Mouse (Mus musculus) spleen, adult 18-20 months (tissue): ENCODE data around the gene Olfr1395.

ENCODE experiments used
- DNase-seq, 2 experiments: peaks; one replicate each; pipeline ENCODE4 v3.0.0; 2022; ENCODE audit warnings: mixed read lengths in 2 of 2

Gene Olfr1395

GRCm38 (mm10) chr11:49141974-49142373 lies at the start of gene Olfr1395:
TSS of gene Olfr1395 (plus strand) at chr11:49142274.
- DNase-seq = no peak

- DNase-seq = no peak
Observed at GRCm38 (mm10) chr11:49092786-49093185, 49.3 kb upstream of the Olfr1395 start.

GRCm38 (mm10) chr11:49093861-49094660 lies 48.0 kb upstream of the Olfr1395 start:
- DNase-seq = peak in 1 of 2 experiments; percentile 28

- DNase-seq = no peak
Observed at GRCm38 (mm10) chr11:49095367-49095766, 46.7 kb upstream of the Olfr1395 start.

GRCm38 (mm10) chr11:49100409-49100808 lies 41.7 kb upstream of the Olfr1395 start:
- DNase-seq = no peak

GRCm38 (mm10) chr11:49101500-49101899 lies 40.6 kb upstream of the Olfr1395 start:
- no peak for DNase-seq

- DNase-seq = peak; percentile 71 to 91
Observed at GRCm38 (mm10) chr11:49103047-49103693, 38.9 kb upstream of the Olfr1395 start.

GRCm38 (mm10) chr11:49105752-49106151 lies 36.3 kb upstream of the Olfr1395 start:
- no peak for DNase-seq

- DNase-seq = no peak
Observed at GRCm38 (mm10) chr11:49107650-49108537, 34.2 kb upstream of the Olfr1395 start.

- DNase-seq = peak in 1 of 2 experiments; percentile 48
Observed at GRCm38 (mm10) chr11:49108833-49109232, 33.2 kb upstream of the Olfr1395 start.

GRCm38 (mm10) chr11:49111000-49111399 lies 31.1 kb upstream of the Olfr1395 start:
- no peak for DNase-seq

- DNase-seq = no peak
Observed at GRCm38 (mm10) chr11:49112624-49113219, 29.4 kb upstream of the Olfr1395 start.

GRCm38 (mm10) chr11:49114158-49114557 lies 27.9 kb upstream of the Olfr1395 start:
- DNase-seq = no peak

- DNase-seq = no peak
Observed at GRCm38 (mm10) chr11:49114774-49115173, 27.3 kb upstream of the Olfr1395 start, which contains the start of gene Olfr1396. TSS of gene Olfr1396 (minus strand) at chr11:49114874.

GRCm38 (mm10) chr11:49119635-49120034 lies 22.4 kb upstream of the Olfr1395 start:
- DNase-seq = no peak

- DNase-seq = no peak
Observed at GRCm38 (mm10) chr11:49124169-49124568, 17.9 kb upstream of the Olfr1395 start.

GRCm38 (mm10) chr11:49154077-49154476 lies 12.0 kb downstream of the Olfr1395 start, which contains the start of gene Olfr1394:
TSS of gene Olfr1394 (plus strand) at chr11:49154377.
- no peak for DNase-seq

GRCm38 (mm10) chr11:49156821-49157814 lies 15.0 kb downstream of the Olfr1395 start:
- no peak for DNase-seq

- no peak for DNase-seq
Observed at GRCm38 (mm10) chr11:49168839-49169611, 27.0 kb downstream of the Olfr1395 start.

GRCm38 (mm10) chr11:49170576-49170975 lies 28.5 kb downstream of the Olfr1395 start:
- no peak for DNase-seq
